Mouse (Mus musculus): ENCODE measurements at regions not wholly inside any gene's neighbourhood (a gene's known extent, or its start where the extent isn't known, plus 50 kb on each side); places are given as distances from the start of the nearest gene placed in this dataset.

DNA sequence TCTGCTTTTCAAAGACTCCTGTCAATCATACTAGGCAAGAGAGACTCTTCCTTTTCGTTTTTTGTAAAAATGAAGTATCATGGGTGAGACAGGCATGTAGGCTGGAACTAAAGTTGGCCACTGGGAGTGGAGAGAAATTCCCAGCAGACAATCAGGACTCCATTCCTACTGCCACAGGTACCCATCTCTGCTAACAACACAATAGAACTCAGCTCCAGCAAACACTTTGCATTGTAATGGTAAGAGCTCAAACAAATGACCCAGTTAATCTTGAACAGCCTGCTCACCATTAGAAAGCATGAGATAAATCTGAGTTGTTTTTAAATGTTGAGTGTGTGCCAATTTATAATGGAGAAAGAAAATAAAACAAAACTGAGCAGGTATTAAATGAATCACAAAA lies 1620.6 kb upstream of the Pabpc4l start:
- no peak overlapping the region for H3K4me3 ChIP-seq (ENCODE audit: low read depth, low read length)
- no peaks in the 10 kb centered on the region for H3K27me3 ChIP-seq (ENCODE audit: insufficient read depth, low read length)
- no peak overlapping the region for H3K9ac ChIP-seq
- H3K27ac ChIP-seq (ENCODE audit: low read depth, low read length), result no peak overlapping the region
- 56% methylated on average over 1 of the region's 1 CpGs for WGBS
- ATAC-seq (no peak), DNase-seq (no peak)
- H3K4me2 ChIP-seq (ENCODE audit: low read depth), result no peak overlapping the region
- TF ChIP-seq CTCF (IDR thresholded peaks at IDR 0.05; ENCODE audit: low read depth), result no peak
- H3K9me3 ChIP-seq (ENCODE audit: low read length), result no peaks in the 10 kb centered on the region
- no peaks in the 10 kb centered on the region for H3K36me3 ChIP-seq (ENCODE audit: insufficient read depth)
- H3K4me1 ChIP-seq (ENCODE audit: insufficient read depth), result no peaks in the 10 kb centered on the region

All from forebrain, postnatal 0 days (tissue).